Comparison of ENCODE assay signal across 25 mouse cellular contexts in the genomic region with DNA sequence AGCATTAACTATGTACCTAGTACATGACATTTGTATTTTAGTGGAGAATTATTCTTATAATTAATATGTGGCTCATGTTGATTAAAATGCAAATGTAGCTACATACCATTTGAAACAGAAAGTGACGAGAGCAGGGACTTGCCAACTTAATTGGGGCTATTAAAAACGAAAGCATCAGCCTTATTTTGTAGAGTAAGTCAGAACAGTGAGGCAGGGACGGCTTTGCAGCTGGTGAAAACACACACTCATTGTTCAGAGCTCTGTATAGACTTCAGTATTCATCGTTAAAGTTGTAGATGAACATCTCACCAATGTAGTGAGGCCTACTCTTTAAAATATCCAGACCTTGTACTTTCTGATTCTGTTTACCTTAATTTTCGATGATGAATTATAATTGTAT.
"Had no signal": no experiment of that assay in that cellular context is flagged by ENCODE, and none has a peak within 500 bp of the region (broad histone marks: within the 10 kb centered on the region; RNA-seq: fewer than 3 reads in every experiment).

No protein-coding gene starts in this region.

- ATAC-seq: liver, embryonic 12.5 days; midbrain, embryonic 13.5 days; midbrain, embryonic 16.5 days had no signal

- H3K4me1 ChIP-seq: limb, embryonic 10.5 days; limb, embryonic 13.5 days; liver, embryonic 12.5 days; liver, embryonic 15.5 days; lung, embryonic 15.5 days; megakaryocyte, embryonic 14.5 days; midbrain, embryonic 10.5 days; midbrain, embryonic 13.5 days; neural tube, embryonic 13.5 days had no signal

- H3K9me3 ChIP-seq: limb, embryonic 10.5 days; limb, embryonic 13.5 days; liver, embryonic 12.5 days; liver, embryonic 15.5 days; lung, embryonic 15.5 days; midbrain, embryonic 10.5 days; midbrain, embryonic 13.5 days; neural tube, embryonic 13.5 days had no signal

- H3K4me3 ChIP-seq: limb, embryonic 10.5 days; limb, embryonic 13.5 days; liver, embryonic 12.5 days; liver, embryonic 15.5 days; lung, embryonic 15.5 days; megakaryocyte, embryonic 14.5 days; midbrain, embryonic 10.5 days; midbrain, embryonic 13.5 days; myocyte; neural tube, embryonic 13.5 days had no signal

- H3K4me2 ChIP-seq: limb, embryonic 13.5 days; liver, embryonic 12.5 days; liver, embryonic 15.5 days; lung, embryonic 15.5 days; midbrain, embryonic 13.5 days; neural tube, embryonic 13.5 days had no signal

- H3K9ac ChIP-seq: limb, embryonic 13.5 days; liver, embryonic 12.5 days; liver, embryonic 15.5 days; lung, embryonic 15.5 days; midbrain, embryonic 13.5 days; neural tube, embryonic 13.5 days had no signal

- H3K27ac ChIP-seq: limb, embryonic 10.5 days; limb, embryonic 13.5 days; liver, embryonic 12.5 days; liver, embryonic 15.5 days; lung, embryonic 15.5 days; midbrain, embryonic 10.5 days; midbrain, embryonic 13.5 days; neural tube, embryonic 13.5 days; stomach, postnatal 0 days had no signal

- H3K27me3 ChIP-seq: limb, embryonic 13.5 days; liver, embryonic 12.5 days; liver, embryonic 15.5 days; lung, embryonic 15.5 days; megakaryocyte, embryonic 14.5 days; midbrain, embryonic 13.5 days; neural tube, embryonic 13.5 days had no signal

- DNase-seq: kidney, adult 9 months; kidney, postnatal 14 days; kidney, postnatal 4 days; liver; lung, adult 18-20 months; lung, postnatal 10 days; lung, postnatal 36 days; right cerebral cortex, adult 18-20 months; right cerebral cortex, postnatal 14 days; right cerebral cortex, postnatal 4 days; thymus, adult 2 months; thymus, postnatal 14 days; thymus, postnatal 4 days had no signal

- H3K36me3 ChIP-seq: limb, embryonic 10.5 days; limb, embryonic 13.5 days; liver, embryonic 12.5 days; liver, embryonic 15.5 days; lung, embryonic 15.5 days; midbrain, embryonic 10.5 days; midbrain, embryonic 13.5 days; neural tube, embryonic 13.5 days had no signal
